Mouse (Mus musculus) ES-E14 (cell line): ENCODE measurements around the gene Rptor.

Experiments used
- CHD2 ChIP-seq: IDR thresholded peaks from 2 replicates; pipeline ENCODE4 v1.6.1; 2014; ENCODE audit warnings: mild to moderate bottlenecking, low read depth, low read length, inconsistent platforms
- HCFC1 ChIP-seq: IDR thresholded peaks from 2 replicates; pipeline ENCODE4 v1.6.1; 2012; ENCODE audit warnings: low read length, inconsistent platforms, borderline replicate concordance; ENCODE audit not compliant: insufficient read depth
- MAFK ChIP-seq: IDR thresholded peaks from 2 replicates; pipeline ENCODE4 v1.6.1; 2014; ENCODE audit warnings: mild to moderate bottlenecking, low read depth, low read length, inconsistent platforms; ENCODE audit not compliant: insufficient read depth
- ZC3H11A ChIP-seq: IDR thresholded peaks from 2 replicates; pipeline ENCODE4 v1.6.1; 2012; ENCODE audit warnings: low read depth, mild to moderate bottlenecking, inconsistent platforms, low read length, borderline replicate concordance
- ZNF384 ChIP-seq: IDR thresholded peaks from 2 replicates; pipeline ENCODE4 v1.6.1; 2012; ENCODE audit warnings: low read depth, low read length, inconsistent platforms

DNA sequence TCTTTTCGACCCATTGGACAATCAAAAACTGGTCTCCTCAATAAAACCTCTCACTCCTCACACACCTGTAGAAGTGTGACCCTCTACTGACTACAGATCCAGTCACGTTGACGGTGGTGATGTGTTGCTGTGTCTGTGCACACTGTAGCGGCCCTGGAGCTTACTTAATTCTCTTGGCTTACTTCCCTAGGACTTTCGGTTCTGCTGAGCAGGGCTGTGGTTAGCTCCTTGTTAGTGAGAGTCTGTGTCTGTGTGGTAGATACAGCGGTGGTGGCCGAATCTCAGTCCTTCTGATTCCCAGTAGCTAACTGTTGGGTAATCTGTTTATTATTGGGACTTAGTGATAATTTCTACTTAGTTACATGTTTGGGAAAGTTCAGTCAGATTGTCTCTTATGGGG lies 12.4 kb downstream of the Rptor start:
- TF ChIP-seq ZC3H11A (no peak), CHD2 (no peak), ZNF384 (no peak), MAFK (no peak), HCFC1 (no peak)
